Mouse (Mus musculus): ENCODE data around the gene Pxmp4. TPM values are rescaled to one million over a fixed set of nuclear protein-coding genes. Genes with fewer than 3 reads are reported as not detected.

The Pxmp4 gene
- polyA plus RNA-seq, 1 experiment from 2014 or later = 13.0 TPM

DNA sequence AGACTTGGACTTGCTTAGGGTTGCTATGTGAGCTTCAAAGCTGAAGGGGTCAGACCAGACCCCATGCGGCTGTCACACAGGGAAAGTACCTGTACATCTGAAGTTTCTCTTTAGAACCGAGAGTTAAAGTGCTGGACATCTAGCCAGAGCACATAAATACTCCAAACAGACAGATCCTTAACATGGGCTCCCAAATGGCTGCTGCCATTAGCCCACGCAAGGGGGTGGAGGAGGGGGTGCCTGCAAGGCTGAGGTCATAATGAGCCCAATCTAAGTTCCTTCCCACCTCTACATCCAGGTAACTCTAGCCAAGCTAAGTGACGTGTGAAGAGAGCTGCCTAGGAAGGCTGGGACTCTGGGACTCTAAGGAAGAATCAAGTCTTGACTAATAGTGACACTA lies 52.0 kb downstream of the Pxmp4 start, which contains the start of gene Actl10:
Gene Actl10 (plus strand): TSS at position 301 of the 400 bp plus-strand sequence.
- 87% methylated on average over 4 of the region's 4 CpGs for WGBS
- no peak for ATAC-seq
- Histone ChIP-seq H3K36me3 (ENCODE audit: poor library complexity, severe bottlenecking) (peaks cover 6% of the 10 kb centered on the region; the same call in 1 of the 2 replicates), H3K4me2 (peak within 1 kb of the TSS; percentile 47), H3K9ac (peak within 1 kb of the TSS; percentile 43; the same call in 1 of the 2 replicates), H3K9me3 (replicated peaks) (no peaks in the 10 kb centered on the region), H3K27ac (peak within 1 kb of the TSS; percentile 51), H3K27me3 (peaks cover 28% of the 10 kb centered on the region), H3K4me1 (peaks cover 42% of the 10 kb centered on the region), H3K4me3 (no peak within 1 kb of the TSS)

DNA sequence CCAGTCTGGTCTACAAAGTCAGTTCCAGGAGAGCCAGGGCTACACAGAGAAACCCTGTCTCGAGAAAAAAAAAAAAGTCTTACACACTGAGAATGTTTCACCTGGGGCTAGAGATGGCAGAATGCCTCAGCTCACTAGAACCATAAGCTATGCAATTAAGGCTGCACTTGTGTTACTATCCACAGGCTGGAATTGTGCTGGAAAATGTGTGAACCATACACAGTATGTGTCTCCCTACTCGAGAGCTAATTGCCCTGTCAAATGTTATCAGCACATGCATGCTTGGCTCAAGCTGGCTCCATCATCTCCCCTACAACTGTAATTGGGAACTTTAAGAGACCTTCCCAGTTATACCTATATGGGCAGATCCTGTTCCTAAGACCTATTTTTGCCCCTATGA lies 52.6 kb downstream of the Pxmp4 start:
- peaks cover 28% of the 10 kb centered on the region for H3K27me3 ChIP-seq
- H3K9ac ChIP-seq = no peak overlapping the region
- H3K4me1 ChIP-seq = peaks cover 42% of the 10 kb centered on the region
- no peak for ATAC-seq
- no peaks in the 10 kb centered on the region for H3K9me3 ChIP-seq (replicated peaks)
- H3K4me3 ChIP-seq = no peak overlapping the region
- H3K4me2 ChIP-seq = no peak overlapping the region
- H3K36me3 ChIP-seq (ENCODE audit: poor library complexity, severe bottlenecking) = peaks cover 6% of the 10 kb centered on the region; the same call in 1 of the 2 replicates
- 72% methylated on average over 2 of the region's 2 CpGs for WGBS
- no peak overlapping the region for H3K27ac ChIP-seq

GRCm38 (mm10) chr2:154549886-154550189 lies 53.7 kb downstream of the Pxmp4 start:
- ATAC-seq = no peak
- Histone ChIP-seq H3K4me3 (peak overlapping the region; percentile 44), H3K27me3 (peaks cover 28% of the 10 kb centered on the region), H3K27ac (no peak overlapping the region), H3K36me3 (ENCODE audit: poor library complexity, severe bottlenecking) (peaks cover 6% of the 10 kb centered on the region; the same call in 1 of the 2 replicates), H3K9me3 (replicated peaks) (no peaks in the 10 kb centered on the region), H3K9ac (peak overlapping the region; percentile 63), H3K4me2 (peak overlapping the region; percentile 79), H3K4me1 (peaks cover 34% of the 10 kb centered on the region)
- WGBS = 15% methylated on average over 20 of the region's 20 CpGs

DNA sequence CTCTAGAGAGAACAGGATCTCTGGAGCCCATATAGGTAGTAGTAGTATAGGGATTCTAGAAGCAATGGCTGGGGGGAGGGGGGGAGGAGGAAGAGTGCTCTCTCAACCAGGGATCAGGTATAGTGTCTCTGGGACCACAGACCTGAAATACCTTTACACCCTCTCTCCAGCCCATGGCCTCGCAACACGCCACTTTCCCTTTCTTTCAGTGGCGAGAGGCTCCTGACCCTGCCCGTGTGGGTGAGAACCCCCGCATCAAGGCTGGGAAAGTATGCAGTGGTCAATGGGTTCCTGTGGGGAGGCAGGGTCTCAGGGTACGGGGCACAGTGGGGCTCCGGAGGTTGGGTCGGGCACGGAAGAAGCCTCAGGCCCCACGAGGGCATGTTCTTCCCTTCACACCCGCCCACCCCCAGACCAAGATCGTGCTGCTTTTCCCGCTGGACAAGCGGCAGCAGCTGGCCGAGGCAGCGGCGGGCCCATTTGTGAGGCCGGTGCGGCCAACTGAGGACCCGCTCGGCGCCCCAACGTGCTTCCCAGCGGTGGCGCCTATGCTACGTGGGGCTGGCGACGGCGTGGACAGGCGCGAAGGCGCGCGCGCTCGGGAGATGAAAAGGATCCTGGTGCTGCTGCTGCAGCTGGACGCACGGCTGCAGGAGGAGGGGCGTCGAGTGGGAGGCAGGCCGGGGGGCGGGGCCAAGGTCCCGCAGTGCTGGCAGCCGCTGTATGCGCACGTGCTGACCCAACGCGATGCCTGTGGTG lies 54.2 kb downstream of the Pxmp4 start:
- ATAC-seq = peak; percentile 68
- H3K9me3 ChIP-seq (replicated peaks) = no peaks in the 10 kb centered on the region
- peak overlapping the region; percentile 79 for H3K4me2 ChIP-seq
- H3K4me3 ChIP-seq = peak overlapping the region; percentile 44
- H3K9ac ChIP-seq = peak overlapping the region; percentile 63
- no peak overlapping the region for H3K27ac ChIP-seq
- 3% methylated on average over 46 of the region's 48 CpGs for WGBS
- peaks cover 28% of the 10 kb centered on the region for H3K27me3 ChIP-seq
- H3K36me3 ChIP-seq (ENCODE audit: poor library complexity, severe bottlenecking) = peaks cover 5% of the 10 kb centered on the region; the same call in 1 of the 2 replicates
- peaks cover 37% of the 10 kb centered on the region for H3K4me1 ChIP-seq

DNA sequence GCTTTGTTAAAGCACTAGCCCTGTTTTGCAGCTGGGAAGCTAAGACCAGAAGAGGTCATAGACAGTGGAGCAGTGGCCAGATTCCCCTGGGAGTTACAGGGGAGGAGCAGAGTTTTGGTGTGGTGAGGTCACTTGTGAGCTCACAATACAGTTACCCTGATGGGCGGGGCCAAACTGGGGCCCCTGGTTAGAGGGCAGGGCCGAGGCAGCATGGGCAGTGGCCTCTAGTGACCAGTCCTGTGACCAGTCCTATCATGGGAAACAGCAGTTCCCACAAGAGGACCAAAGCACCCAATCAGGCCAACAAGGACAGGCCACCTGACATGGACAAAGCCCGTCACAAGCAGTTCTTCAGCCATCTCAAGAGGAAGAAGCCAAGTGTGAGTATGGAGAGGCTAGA lies 54.8 kb downstream of the Pxmp4 start:
- 34% methylated on average over 3 of the region's 3 CpGs for WGBS
- Histone ChIP-seq H3K4me3 (no peak overlapping the region), H3K27me3 (peaks cover 28% of the 10 kb centered on the region), H3K9me3 (replicated peaks) (no peaks in the 10 kb centered on the region), H3K9ac (no peak overlapping the region), H3K27ac (no peak overlapping the region; the same call in 1 of the 2 replicates), H3K4me1 (peaks cover 44% of the 10 kb centered on the region), H3K36me3 (ENCODE audit: poor library complexity, severe bottlenecking) (no peaks in the 10 kb centered on the region), H3K4me2 (peak overlapping the region; percentile 79)
- no peak for ATAC-seq

GRCm38 (mm10) chr2:154546711-154547110 lies 56.8 kb downstream of the Pxmp4 start, which contains the start of gene 1700003F12Rik:
TSS of gene 1700003F12Rik (plus strand) at chr2:154547085.
- Histone ChIP-seq H3K4me2 (no peak within 1 kb of the TSS), H3K4me3 (no peak within 1 kb of the TSS), H3K4me1 (peaks cover 34% of the 10 kb centered on the region), H3K9me3 (replicated peaks) (no peaks in the 10 kb centered on the region), H3K27me3 (peaks cover 20% of the 10 kb centered on the region), H3K36me3 (ENCODE audit: poor library complexity, severe bottlenecking) (no peaks in the 10 kb centered on the region; the same call in 1 of the 2 replicates), H3K27ac (no peak within 1 kb of the TSS), H3K9ac (no peak within 1 kb of the TSS)
- no peak for ATAC-seq
- WGBS = 91% methylated on average over 10 of the region's 10 CpGs

- Histone ChIP-seq H3K27ac (peak overlapping the region; percentile 73), H3K4me1 (peaks cover 25% of the 10 kb centered on the region), H3K27me3 (no peaks in the 10 kb centered on the region), H3K4me3 (no peak overlapping the region), H3K36me3 (ENCODE audit: poor library complexity, severe bottlenecking) (peaks cover 9% of the 10 kb centered on the region; the same call in 1 of the 2 replicates), H3K9me3 (replicated peaks) (no peaks in the 10 kb centered on the region), H3K9ac (no peak overlapping the region), H3K4me2 (no peak overlapping the region)
- ATAC-seq = peak; percentile 69
- 72% methylated on average over 9 of the region's 9 CpGs for WGBS
Measured at GRCm38 (mm10) chr2:154543567-154544347, 59.8 kb downstream of the Pxmp4 start.

- H3K4me2 ChIP-seq = no peak overlapping the region
- no peak overlapping the region for H3K9ac ChIP-seq
- H3K27ac ChIP-seq = no peak overlapping the region
- H3K36me3 ChIP-seq (ENCODE audit: poor library complexity, severe bottlenecking) = peaks cover 18% of the 10 kb centered on the region
- peaks cover 37% of the 10 kb centered on the region for H3K4me1 ChIP-seq
- no peak for ATAC-seq
- H3K27me3 ChIP-seq = no peaks in the 10 kb centered on the region
- no peak overlapping the region for H3K4me3 ChIP-seq
- no peaks in the 10 kb centered on the region for H3K9me3 ChIP-seq (replicated peaks)
- 81% methylated on average over 2 of the region's 2 CpGs for WGBS
Measured at GRCm38 (mm10) chr2:154541630-154542029, 61.9 kb downstream of the Pxmp4 start.

DNA sequence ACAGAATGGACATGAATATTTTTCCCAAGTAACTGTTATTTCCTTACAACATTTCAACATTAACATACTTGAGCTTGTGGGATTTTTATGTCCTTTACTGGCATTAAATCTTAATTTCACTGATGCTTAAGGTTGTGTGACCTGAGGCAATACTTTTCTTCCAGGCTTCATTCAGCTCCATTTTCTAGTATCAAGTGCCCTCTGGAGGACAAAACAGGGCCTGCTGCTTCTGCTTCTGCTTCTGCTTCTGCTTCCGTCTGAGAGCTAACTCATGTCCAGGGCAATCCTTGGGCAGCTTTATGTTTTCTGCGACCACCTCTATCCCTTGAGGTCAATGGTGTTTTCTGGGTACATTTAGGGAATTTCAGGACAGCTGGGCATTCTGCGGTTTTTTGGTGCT lies 63.8 kb downstream of the Pxmp4 start:
- no peak overlapping the region for H3K27ac ChIP-seq
- no peaks in the 10 kb centered on the region for H3K27me3 ChIP-seq
- no peak overlapping the region for H3K4me2 ChIP-seq
- 76% methylated on average over 3 of the region's 3 CpGs for WGBS
- no peak for ATAC-seq
- H3K4me3 ChIP-seq = no peak overlapping the region
- no peak overlapping the region for H3K9ac ChIP-seq
- H3K4me1 ChIP-seq = peaks cover 37% of the 10 kb centered on the region
- no peaks in the 10 kb centered on the region for H3K9me3 ChIP-seq (replicated peaks)
- peaks cover 36% of the 10 kb centered on the region for H3K36me3 ChIP-seq (ENCODE audit: poor library complexity, severe bottlenecking)

DNA sequence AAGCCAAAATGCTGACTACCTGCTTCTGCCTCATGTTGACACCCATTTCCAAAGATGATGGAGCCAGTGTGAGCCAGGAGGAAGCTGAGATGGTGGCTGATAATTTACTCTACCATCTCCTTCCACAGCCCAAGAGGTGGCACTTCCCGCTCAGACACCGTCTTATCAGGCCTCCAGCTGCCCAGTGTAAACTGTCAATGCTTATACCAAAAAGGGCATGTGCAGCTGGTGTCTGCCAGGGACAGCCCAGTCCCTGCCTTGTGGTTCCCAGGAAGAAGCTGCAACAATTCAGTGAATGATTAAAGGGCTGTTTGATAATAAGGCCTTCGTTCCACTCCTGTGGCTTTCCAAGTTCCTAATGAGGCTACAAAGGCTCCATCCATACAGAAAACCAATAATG lies 64.8 kb downstream of the Pxmp4 start:
- no peaks in the 10 kb centered on the region for H3K9me3 ChIP-seq (replicated peaks)
- peaks cover 45% of the 10 kb centered on the region for H3K36me3 ChIP-seq (ENCODE audit: poor library complexity, severe bottlenecking)
- H3K4me2 ChIP-seq = no peak overlapping the region
- no peaks in the 10 kb centered on the region for H3K27me3 ChIP-seq
- H3K27ac ChIP-seq = peak overlapping the region; percentile 75
- H3K9ac ChIP-seq = no peak overlapping the region
- no peak overlapping the region for H3K4me3 ChIP-seq
- 29% methylated on average over 3 of the region's 3 CpGs for WGBS
- peak; percentile 39; the same call in 1 of the 2 replicates for ATAC-seq
- peaks cover 28% of the 10 kb centered on the region for H3K4me1 ChIP-seq

GRCm38 (mm10) chr2:154538310-154538709 lies 65.2 kb downstream of the Pxmp4 start:
- H3K27me3 ChIP-seq = no peaks in the 10 kb centered on the region
- ATAC-seq = peak; percentile 44; the same call in 1 of the 2 replicates
- H3K27ac ChIP-seq = peak overlapping the region; percentile 75
- no peak overlapping the region for H3K4me2 ChIP-seq
- 42% methylated on average over 2 of the region's 2 CpGs for WGBS
- no peak overlapping the region for H3K4me3 ChIP-seq
- H3K9me3 ChIP-seq (replicated peaks) = no peaks in the 10 kb centered on the region
- H3K36me3 ChIP-seq (ENCODE audit: poor library complexity, severe bottlenecking) = peaks cover 48% of the 10 kb centered on the region
- peaks cover 26% of the 10 kb centered on the region for H3K4me1 ChIP-seq
- no peak overlapping the region for H3K9ac ChIP-seq
